Mouse (Mus musculus) neutrophil, adult 5-6 weeks (primary cell): Measurements from ENCODE around the gene Kifc5b. TPM values are rescaled to one million over a fixed set of nuclear protein-coding genes. Genes with fewer than 3 reads are reported as not detected.
"Not testable (repeated sequence)": the region's sequence is repeated elsewhere in the genome, so short reads cannot be mapped to it uniquely, and the experiment has no call there.

Experiments used
- ATAC-seq: fragments of 151-379, 151-347 bp; 2 replicates; pipeline ENCODE4 v1.8.0; 2017; ENCODE audit warnings: mild to moderate bottlenecking, moderate TSS enrichment; ENCODE audit not compliant: insufficient number of reproducible peaks, poor library complexity, low FRiP score, severe bottlenecking; ENCODE audit errors: extremely low read depth
- total RNA-seq: library from RNA; stranded (forward); fragments of 200-1000 nt; gene quantifications from 2 replicates; pipeline ENCODE4 v1.2.3, GENCODE M21; 2017

The Kifc5b gene
- total RNA-seq, 1 experiment from 2014 or later, result 6.8 TPM

DNA sequence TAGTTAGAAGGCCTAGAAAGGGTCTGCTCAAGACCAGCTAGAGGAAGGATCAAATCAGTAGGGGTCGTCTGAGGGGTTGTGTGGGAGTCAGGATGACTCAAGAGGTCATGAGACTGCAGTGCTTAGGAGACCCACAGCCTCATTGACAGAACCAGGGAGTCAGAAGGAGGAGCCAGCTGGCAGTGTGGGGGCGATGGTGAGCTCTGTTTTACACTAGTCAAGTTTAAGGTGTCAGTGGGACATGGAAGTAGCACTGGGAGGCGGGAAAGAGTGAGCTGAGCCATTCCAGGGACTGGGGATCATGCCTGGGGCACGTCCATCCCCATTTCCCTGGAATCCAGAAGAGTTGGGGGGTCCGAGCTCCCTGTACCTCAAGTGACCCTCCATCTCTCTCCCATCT is 42.0 kb downstream of the Kifc5b start:
- no peak for ATAC-seq

DNA sequence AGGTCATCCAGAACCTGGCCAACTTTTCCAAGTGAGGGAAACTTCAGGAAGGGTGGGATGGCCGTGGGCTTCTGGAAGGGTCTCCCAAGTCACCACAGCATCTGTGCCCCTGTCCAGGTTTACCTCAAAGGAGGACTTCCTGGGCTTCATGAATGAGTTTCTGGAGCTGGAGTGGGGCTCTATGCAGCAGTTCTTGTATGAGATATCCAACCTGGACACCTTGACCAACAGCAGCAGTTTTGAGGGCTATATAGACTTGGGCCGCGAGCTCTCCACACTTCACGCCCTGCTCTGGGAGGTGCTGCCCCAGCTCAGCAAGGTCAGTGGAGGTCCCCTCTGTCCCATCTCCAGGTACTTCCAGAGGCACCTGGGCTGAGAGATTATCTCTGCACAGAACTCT is 42.9 kb downstream of the Kifc5b start:
- ATAC-seq, result no peak

DNA sequence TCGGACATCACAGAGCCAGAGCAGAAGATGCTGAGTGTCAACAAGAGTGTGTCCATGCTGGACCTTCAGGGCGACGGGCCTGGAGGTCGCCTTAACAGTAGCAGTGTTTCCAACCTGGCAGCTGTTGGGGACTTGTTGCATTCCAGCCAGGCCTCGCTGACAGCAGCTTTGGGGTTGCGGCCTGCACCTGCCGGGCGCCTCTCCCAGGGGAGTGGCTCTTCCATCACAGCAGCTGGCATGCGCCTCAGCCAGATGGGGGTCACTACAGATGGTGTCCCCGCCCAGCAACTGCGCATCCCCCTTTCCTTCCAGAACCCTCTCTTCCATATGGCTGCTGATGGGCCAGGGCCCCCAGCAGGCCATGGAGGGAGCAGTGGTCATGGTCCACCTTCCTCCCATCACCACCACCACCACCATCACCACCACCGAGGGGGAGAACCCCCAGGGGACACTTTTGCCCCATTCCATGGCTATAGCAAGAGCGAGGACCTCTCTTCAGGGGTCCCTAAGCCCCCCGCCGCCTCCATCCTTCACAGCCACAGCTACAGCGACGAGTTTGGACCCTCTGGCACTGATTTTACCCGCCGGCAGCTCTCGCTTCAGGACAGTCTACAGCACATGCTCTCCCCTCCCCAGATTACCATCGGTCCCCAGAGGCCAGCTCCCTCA is 44.8 kb downstream of the Kifc5b start:
- ATAC-seq, result no peak

DNA sequence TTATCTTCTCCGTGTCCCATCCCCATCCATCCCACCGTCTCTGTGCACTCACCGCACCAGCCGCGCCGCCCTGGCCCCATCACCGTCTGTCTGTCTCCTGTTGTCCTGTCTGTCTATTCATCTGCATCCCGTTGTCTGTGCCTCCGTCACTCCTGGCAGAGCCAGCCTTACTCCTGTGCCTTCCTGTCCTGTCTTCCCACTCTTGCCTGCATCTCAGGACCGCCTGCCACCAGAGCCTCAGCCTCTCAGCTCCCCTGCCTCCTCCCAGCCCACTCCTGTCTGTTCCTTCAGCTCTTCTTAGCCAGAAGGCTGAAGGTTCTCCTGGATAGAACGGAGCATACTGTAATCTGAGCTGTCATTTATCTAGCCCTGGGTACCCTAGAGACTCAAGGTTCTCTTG is 50.1 kb downstream of the Kifc5b start:
- no peak for ATAC-seq

DNA sequence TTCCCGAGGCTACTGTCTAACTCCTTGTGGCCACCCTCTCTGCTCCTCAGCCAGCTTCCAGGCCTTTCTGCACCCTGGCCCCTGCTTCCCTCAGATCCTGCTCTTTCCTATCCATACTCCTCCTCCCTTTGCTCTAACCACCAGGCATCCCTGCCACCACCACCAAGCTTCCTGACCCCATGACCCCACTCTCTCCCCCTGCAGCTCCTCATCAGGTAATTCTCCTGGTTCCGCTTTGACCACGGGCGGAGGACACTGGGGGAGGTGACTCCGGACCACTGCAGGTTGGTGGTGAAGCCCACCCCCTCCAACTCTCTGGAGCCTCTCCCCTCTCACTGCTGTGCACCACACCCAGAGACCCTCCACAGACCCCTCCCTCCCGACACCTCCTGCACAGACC is 50.6 kb downstream of the Kifc5b start:
- ATAC-seq, result no peak

DNA sequence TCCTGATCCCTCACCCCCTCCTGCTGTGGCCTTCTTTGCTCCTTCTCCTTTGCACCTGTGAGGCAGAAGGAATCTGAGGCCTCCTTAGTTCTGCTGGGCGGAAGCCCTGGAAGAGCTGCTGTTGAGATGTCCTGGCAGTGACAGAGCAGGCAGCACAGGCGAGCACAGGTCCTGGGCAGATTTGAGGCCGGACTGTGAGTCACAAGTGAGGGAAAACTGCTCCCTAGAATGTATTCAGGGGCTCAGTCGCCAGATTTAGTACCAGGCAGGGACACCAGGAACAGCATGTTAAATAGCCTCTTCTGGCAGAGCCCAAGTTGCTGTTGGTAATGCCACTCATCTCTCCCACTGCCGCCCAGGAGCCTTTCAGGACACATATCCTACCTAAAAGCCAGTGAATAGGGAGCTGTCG is 51.3 kb downstream of the Kifc5b start:
- no peak for ATAC-seq

DNA sequence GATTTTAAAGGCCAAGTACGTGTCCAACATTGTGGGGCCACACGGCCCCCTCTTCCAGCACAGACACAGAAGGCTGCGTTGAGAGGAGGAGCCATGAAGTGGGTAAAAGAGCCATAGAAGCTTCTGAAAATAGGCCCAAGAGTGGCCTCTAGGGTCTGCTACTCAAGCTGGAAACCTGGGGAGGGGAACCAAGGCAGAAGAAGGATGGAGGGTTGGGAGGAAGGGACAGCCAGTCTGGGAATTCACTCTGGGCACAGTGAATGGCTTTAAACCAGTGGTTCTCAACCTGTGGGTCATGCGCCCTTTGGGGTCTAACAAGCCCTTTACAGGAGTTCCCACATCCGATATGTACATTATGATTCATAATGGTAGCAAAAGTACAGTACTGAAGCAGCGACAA is 52.4 kb downstream of the Kifc5b start:
- no peak for ATAC-seq

DNA sequence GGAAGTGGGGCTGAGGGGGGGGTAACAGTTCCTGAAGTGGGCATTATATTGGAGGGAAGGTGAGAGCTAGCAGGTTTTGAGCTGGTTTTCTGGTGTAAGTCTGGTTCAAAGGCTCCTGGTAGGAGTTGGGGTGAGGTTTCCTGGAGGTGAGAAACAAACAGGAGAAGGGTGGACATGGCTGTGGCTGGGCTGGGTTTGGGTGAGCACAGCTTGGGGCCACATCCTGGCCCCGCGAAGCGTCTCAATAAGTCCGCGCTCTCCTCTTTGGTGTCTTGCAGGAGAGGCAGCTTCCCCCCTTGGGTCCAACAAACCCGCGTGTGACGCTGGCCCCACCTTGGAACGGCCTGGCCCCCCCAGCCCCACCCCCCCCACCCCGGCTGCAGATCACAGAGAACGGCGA is 53.3 kb downstream of the Kifc5b start:
- ATAC-seq, result no peak

DNA sequence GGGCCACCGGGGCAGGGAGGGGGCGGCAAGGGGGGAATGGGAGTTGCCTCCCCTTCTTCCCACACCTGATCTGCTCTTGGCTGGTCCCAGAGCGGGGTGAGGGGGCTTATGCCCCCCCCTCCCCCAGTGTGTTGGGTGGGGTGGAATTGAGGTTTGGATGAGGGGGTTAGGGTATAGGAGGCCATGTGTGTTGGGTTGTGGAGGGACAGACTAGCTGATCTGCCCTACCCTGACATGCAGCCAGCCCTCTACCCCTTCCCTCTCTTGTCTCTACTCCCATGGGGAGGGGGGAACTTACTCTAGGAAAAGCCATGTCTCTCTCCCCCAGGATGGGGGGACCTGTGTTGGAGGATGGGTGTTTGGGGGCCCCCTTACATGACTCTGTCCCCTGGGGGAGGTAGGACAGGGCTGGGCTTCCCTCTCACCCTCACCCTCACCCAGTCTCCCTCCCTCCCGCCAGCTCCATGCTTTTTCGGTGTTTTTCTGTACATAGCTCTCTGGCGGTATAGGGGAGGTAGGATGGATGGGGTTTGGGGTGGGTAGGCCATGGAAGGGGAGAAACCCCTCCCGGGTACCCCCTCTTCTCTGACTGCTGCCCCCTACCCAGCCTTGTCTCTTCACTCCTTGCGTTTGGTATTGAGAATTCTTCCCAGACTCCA is 54.5 kb downstream of the Kifc5b start:
- ATAC-seq, result no peak

DNA sequence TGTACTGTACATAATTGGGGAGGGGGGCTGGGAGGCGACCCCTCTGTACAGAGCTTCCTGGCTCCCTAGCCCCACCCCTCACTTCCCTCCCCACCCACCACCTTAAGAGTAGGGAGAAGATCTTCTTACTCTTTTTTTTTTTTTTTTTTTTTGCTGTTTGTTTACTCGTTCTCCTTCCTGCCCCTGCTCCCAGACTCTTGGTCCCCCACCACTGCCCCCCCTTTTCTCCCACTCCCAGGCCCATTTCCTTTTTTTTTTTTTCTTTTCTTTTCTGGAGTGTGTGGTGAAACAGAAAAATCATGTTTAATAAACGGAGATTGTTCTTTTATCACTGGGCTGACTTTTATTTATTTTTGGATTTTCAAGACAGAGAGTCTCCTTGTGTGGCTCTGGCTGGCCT is 55.2 kb downstream of the Kifc5b start:
- ATAC-seq, result no peak

DNA sequence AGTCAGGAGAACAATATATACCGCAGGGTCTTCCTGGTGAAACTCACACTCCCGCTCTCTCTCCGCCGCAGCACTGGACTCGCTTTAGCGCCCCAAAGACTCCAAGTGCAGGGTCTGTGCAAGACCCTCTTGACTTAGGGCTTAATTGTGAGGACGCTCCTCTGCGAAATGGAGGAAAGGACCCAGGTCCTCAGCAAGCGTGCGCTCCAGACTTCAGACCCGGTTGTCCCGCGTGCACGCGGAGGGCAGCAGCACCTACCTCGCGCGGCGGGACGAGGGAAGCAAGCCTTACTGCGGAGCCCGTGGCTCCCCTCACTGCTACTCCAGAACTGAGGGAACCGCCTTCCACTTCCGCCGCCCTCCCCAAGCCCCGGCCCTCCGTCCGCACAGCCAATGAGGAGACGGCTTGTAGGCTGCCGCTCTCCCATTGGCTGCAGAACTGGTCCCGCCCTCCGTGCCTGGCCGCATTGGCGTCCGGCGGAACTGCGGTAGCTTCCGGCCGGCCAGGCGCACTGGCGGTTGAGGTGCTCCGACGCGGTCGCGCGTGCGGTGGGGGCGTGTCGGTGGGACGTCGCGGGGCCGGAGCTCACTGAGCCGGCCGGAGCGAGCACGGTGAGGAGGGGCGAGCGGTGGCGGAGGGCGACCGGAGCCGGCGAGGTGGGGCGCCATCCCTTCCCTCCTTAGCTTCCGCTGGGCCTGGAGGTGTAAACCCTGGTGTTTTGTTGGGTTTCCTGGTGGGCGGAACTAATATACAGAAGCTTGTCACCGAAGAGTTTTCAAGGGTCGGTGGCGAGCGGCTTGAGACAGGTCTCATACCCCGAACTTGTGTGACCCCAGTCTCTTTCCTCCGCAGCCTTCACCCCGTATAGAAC is 56.0 kb downstream of the Kifc5b start, which contains the start of gene Zbtb9:
Gene Zbtb9, plus strand, starts transcription at position 465 of the 872 bp plus-strand sequence.
- ATAC-seq, result peak; percentile 97

DNA sequence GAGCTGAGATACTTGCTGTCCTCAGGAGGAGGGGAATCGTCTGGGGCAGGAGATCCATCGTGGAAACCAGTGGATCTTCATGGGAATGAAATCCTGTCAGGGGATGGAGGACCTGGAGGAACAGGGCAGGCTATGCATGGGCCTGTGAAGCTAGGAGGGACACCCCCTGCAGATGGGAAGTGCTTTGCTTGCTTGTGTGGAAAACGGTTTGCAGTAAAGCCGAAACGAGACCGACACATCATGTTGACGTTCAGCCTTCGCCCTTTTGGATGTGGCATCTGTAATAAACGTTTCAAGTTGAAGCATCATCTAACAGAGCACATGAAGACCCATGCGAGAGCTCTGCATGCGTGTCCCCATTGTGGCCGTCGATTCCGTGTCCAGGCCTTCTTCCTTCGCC is 57.7 kb downstream of the Kifc5b start:
- ATAC-seq, result no peak

DNA sequence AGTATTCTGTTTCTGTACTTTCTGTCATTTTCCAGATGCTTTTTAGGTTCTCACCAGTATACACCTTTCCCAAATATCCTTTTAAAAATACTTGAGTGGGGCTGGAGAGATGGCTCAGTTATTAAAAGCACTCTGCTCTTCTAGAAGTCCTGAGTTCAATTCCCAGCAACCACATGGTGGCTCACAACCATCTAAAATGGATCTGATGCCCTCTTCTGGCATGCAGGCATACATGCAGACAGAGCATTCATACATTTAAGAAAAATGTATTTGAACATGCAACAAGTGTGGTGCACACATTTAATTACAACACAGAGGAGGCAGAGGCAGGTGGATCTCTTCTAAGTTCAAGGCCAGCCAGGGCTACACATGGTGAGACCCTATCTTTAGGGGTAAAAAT is 58.5 kb downstream of the Kifc5b start:
- ATAC-seq, result no peak

DNA sequence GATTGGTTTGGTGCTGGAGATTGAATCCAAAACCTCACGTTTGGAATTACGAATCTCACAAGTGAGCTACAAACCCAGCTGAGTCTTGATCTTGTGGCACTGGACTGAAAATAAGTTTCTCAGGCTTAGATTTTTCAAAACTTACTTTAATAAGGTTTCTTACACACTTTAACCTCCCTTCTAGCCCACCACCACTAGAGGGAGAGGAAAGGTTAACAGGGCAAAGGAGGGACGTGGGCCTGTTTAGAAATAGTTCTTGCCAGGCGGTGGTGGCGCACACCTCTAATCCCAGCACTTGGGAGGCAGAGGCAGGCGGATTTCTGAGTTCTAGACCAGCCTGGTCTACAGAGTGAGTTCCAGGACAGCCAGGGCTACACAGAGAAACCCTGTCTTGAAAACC is 60.5 kb downstream of the Kifc5b start:
- ATAC-seq, result not testable (repeated sequence)

DNA sequence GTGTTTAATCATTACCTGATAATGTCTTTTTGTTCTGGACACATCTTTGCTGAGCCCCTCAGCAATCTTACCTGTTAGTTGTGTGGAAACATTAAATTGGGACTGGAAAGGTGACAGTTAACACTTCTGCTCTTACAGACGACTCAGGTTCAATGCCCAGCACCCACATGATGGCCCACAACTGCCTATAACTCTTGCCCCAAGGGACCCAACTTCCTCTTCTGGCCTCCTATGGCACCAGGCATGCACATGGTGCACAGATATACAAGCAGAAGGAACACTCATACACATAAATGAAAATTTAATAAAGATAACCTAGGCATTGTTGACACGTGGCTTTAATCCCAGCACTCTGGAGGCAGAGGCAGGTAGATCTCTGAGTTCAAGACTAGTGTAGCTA is 62.5 kb downstream of the Kifc5b start:
- peak; percentile 77 for ATAC-seq

DNA sequence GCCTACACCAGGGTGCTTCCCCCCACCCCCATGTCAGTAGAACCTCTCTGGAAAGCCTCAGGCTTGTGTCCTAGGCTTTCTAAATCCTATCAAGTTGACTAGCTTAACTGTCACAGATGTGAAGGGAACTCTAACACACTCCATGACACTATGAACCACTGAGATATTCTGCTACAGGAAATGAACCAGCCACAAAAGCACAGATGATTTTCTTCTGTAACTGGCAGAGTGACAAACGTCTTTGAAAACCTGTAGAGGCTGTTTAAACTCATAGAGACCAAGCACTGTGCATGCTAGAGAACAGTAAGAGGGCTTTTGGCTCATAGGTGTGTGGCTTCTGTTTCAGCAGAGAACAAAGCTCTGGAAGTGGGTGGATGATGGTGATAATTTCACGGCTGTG is 64.2 kb downstream of the Kifc5b start:
- no peak for ATAC-seq
